Mouse (Mus musculus): Measurements from ENCODE around the gene Zfp940. TPM values are rescaled to one million over a fixed set of nuclear protein-coding genes. Genes with fewer than 3 reads are reported as not detected.

Gene Zfp940
- polyA plus RNA-seq, 1 experiment from 2014 or later: 1.5 TPM

GRCm38 (mm10) chr7:29815910-29816429 is 37.5 kb downstream of the Zfp940 start, which contains the start of gene Zfp790:
Gene Zfp790 (plus strand): TSS chr7:29816114.
- WGBS: under 1% methylated on average over 26 of the region's 26 CpGs
- peak within 1 kb of the TSS; percentile 97 for H3K4me3 ChIP-seq (ENCODE audit: low read length)

GRCm38 (mm10) chr7:29815061-29815784 is 38.2 kb downstream of the Zfp940 start:
- Histone ChIP-seq H3K9ac (ENCODE audit: low read length) (peak overlapping the region; percentile 91), H3K4me1 (ENCODE audit: control insufficient read depth, insufficient read depth, low read length) (peaks cover 21% of the 10 kb centered on the region), H3K4me3 (ENCODE audit: low read length) (peak overlapping the region; percentile 97), H3K27ac (ENCODE audit: low read length) (peak overlapping the region; percentile 78), H3K27me3 (ENCODE audit: control insufficient read depth, insufficient read depth, low read length) (no peaks in the 10 kb centered on the region), H3K9me3 (replicated peaks; ENCODE audit: control insufficient read depth, low read length) (no peaks in the 10 kb centered on the region), H3K36me3 (ENCODE audit: control insufficient read depth, insufficient read depth) (no peaks in the 10 kb centered on the region), H3K4me2 (ENCODE audit: low read depth, low read length) (peak overlapping the region; percentile 95)
- WGBS: 4% methylated on average over 12 of the region's 12 CpGs
- peak; percentile 19; the same call in 1 of the 2 replicates for ATAC-seq (replicated peaks; ENCODE audit: extremely low read depth, insufficient read depth, low FRiP score)

More at GRCm38 (mm10) chr7:29815910-29816429, 37.5 kb downstream of the Zfp940 start, which contains the start of gene Zfp790:
- peak within 1 kb of the TSS; percentile 91 for H3K9ac ChIP-seq (ENCODE audit: low read length)
- no peaks in the 10 kb centered on the region for H3K36me3 ChIP-seq (ENCODE audit: control insufficient read depth, insufficient read depth)
- no peaks in the 10 kb centered on the region for H3K9me3 ChIP-seq (replicated peaks; ENCODE audit: control insufficient read depth, low read length)
- peak within 1 kb of the TSS; percentile 94 for H3K27ac ChIP-seq (ENCODE audit: low read length)
- H3K4me2 ChIP-seq (ENCODE audit: low read depth, low read length): peak within 1 kb of the TSS; percentile 95
- no peaks in the 10 kb centered on the region for H3K27me3 ChIP-seq (ENCODE audit: control insufficient read depth, insufficient read depth, low read length)
- ATAC-seq (replicated peaks; ENCODE audit: extremely low read depth, insufficient read depth, low FRiP score): peak; percentile 96
- peaks cover 21% of the 10 kb centered on the region for H3K4me1 ChIP-seq (ENCODE audit: control insufficient read depth, insufficient read depth, low read length)

DNA sequence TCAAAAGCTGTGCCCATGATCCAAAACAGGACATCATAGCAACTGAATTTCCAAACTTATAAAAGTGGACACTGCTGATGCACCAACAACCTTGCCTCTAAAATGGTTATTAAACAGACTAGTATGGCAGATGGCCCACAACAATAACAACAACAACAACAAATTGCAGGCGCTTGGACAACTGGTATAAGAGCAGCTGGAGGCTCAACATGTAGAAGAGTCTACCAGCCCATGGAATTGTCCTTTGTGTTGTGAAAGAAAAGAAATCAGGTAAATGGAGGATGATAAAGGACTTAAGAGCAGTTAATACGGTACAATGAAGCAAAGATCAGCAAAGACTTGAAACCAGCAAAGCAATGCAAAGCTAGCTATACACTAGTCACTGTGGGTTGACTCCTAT is 39.1 kb downstream of the Zfp940 start:
- H3K4me2 ChIP-seq (ENCODE audit: low read depth, low read length): no peak overlapping the region

GRCm38 (mm10) chr7:29812244-29812643 is 41.2 kb downstream of the Zfp940 start:
- Histone ChIP-seq H3K9ac (ENCODE audit: low read length) (no peak overlapping the region), H3K9me3 (replicated peaks; ENCODE audit: control insufficient read depth, low read length) (0 out of 2 replicates have a peak, but pooled peaks cover 2% of the 10 kb centered on the region), H3K4me2 (ENCODE audit: low read depth, low read length) (no peak overlapping the region), H3K27ac (ENCODE audit: low read length) (no peak overlapping the region), H3K36me3 (ENCODE audit: control insufficient read depth, insufficient read depth) (no peaks in the 10 kb centered on the region), H3K4me3 (ENCODE audit: low read length) (no peak overlapping the region), H3K4me1 (ENCODE audit: control insufficient read depth, insufficient read depth, low read length) (peaks cover 13% of the 10 kb centered on the region), H3K27me3 (ENCODE audit: control insufficient read depth, insufficient read depth, low read length) (no peaks in the 10 kb centered on the region)
- no peak for ATAC-seq (replicated peaks; ENCODE audit: extremely low read depth, insufficient read depth, low FRiP score)
- WGBS: 90% methylated on average over 1 of the region's 1 CpGs

More for the DNA sequence above, 39.1 kb downstream of the Zfp940 start:
- Histone ChIP-seq H3K9me3 (replicated peaks; ENCODE audit: control insufficient read depth, low read length) (no peaks in the 10 kb centered on the region), H3K27me3 (ENCODE audit: control insufficient read depth, insufficient read depth, low read length) (no peaks in the 10 kb centered on the region), H3K27ac (ENCODE audit: low read length) (no peak overlapping the region), H3K36me3 (ENCODE audit: control insufficient read depth, insufficient read depth) (no peaks in the 10 kb centered on the region), H3K9ac (ENCODE audit: low read length) (no peak overlapping the region), H3K4me1 (ENCODE audit: control insufficient read depth, insufficient read depth, low read length) (peaks cover 16% of the 10 kb centered on the region), H3K4me3 (ENCODE audit: low read length) (no peak overlapping the region)
- 86% methylated on average over 2 of the region's 2 CpGs for WGBS
- ATAC-seq (replicated peaks; ENCODE audit: extremely low read depth, insufficient read depth, low FRiP score): no peak

DNA sequence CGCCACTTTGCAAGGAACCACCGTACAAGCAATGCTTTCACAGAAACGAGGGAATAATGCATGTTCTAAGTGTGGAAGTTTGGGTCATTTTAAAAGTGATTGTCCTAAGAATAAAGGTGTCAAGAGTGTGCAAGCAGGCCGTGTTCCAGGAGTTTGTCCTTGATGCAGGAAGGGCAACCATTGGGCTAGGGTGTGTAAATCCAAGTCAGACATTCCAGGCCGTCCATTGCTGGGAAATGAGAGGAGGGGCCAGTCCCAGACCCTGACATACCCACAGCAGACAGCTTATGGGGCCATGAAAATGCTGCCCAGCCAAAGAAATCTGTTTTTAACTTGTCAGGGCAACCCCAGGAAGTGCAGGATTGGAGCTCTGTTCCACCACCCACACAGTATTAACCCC is 46.4 kb downstream of the Zfp940 start:
- H3K9me3 ChIP-seq (replicated peaks; ENCODE audit: control insufficient read depth, low read length): 0 out of 2 replicates have a peak, but pooled peaks cover 2% of the 10 kb centered on the region
- WGBS: 73% methylated on average over 5 of the region's 5 CpGs
- no peaks in the 10 kb centered on the region for H3K27me3 ChIP-seq (ENCODE audit: control insufficient read depth, insufficient read depth, low read length)
- H3K4me3 ChIP-seq (ENCODE audit: low read length): no peak overlapping the region
- H3K36me3 ChIP-seq (ENCODE audit: control insufficient read depth, insufficient read depth): no peaks in the 10 kb centered on the region
- H3K4me1 ChIP-seq (ENCODE audit: control insufficient read depth, insufficient read depth, low read length): no peaks in the 10 kb centered on the region
- H3K4me2 ChIP-seq (ENCODE audit: low read depth, low read length): no peak overlapping the region
- H3K27ac ChIP-seq (ENCODE audit: low read length): no peak overlapping the region
- H3K9ac ChIP-seq (ENCODE audit: low read length): no peak overlapping the region
- ATAC-seq (replicated peaks; ENCODE audit: extremely low read depth, insufficient read depth, low FRiP score): no peak

DNA sequence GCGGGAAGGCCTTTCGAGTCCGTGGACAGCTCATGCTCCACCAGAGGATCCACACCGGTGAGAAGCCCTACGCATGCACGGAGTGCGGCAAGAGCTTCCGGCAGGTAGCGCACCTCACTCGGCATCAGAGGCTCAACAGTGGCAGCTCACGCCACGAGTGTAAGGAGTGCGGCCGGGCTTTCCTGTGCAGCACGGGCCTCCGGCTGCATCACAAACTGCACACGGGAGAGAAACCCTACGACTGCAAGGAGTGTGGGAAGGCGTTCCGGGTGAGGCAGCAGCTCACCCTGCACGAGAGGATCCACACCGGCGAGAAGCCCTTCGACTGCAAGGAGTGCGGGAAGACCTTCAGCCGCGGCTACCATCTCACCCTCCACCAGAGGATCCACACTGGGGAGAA is 60.6 kb downstream of the Zfp940 start:
- Histone ChIP-seq H3K27me3 (ENCODE audit: control insufficient read depth, insufficient read depth, low read length) (peaks cover 3% of the 10 kb centered on the region; the same call in 1 of the 2 replicates), H3K4me2 (ENCODE audit: low read depth, low read length) (no peak overlapping the region; the same call in 1 of the 2 replicates), H3K27ac (ENCODE audit: low read length) (no peak overlapping the region), H3K9ac (ENCODE audit: low read length) (no peak overlapping the region), H3K36me3 (ENCODE audit: control insufficient read depth, insufficient read depth) (peaks cover 54% of the 10 kb centered on the region), H3K9me3 (replicated peaks; ENCODE audit: control insufficient read depth, low read length) (peaks cover 13% of the 10 kb centered on the region), H3K4me3 (ENCODE audit: low read length) (no peak overlapping the region), H3K4me1 (ENCODE audit: control insufficient read depth, insufficient read depth, low read length) (no peaks in the 10 kb centered on the region)
- no peak for ATAC-seq (replicated peaks; ENCODE audit: extremely low read depth, insufficient read depth, low FRiP score)
- 28% methylated on average over 27 of the region's 27 CpGs for WGBS

GRCm38 (mm10) chr7:29785888-29786287 is 67.6 kb downstream of the Zfp940 start:
- WGBS: 75% methylated on average over 5 of the region's 5 CpGs

DNA sequence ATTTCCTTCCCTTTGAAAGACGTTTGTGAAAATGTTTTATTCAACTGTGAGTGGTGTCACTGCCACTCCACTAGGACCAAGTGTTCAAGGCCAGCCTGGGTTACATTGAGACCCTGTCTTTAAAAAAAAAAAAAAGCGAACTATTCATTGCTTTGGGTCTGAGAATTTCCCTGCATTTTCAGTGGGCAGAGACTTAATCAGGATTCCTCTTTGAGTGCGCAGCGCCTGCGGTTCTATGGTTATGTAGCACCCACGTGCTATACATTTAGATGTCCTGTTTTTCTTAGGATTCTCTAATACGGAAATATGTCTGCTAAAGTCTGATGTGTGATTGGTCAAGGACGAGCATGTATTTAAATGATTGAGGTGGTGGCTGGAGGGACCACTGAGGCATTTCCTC is 68.4 kb downstream of the Zfp940 start:
- H3K36me3 ChIP-seq (ENCODE audit: control insufficient read depth, insufficient read depth): peaks cover 33% of the 10 kb centered on the region
- 51% methylated on average over 8 of the region's 8 CpGs for WGBS
- H3K27ac ChIP-seq (ENCODE audit: low read length): no peak overlapping the region
- ATAC-seq (replicated peaks; ENCODE audit: extremely low read depth, insufficient read depth, low FRiP score): no peak
- H3K4me3 ChIP-seq (ENCODE audit: low read length): peak overlapping the region; percentile 93
- H3K9me3 ChIP-seq (replicated peaks; ENCODE audit: control insufficient read depth, low read length): no peaks in the 10 kb centered on the region
- no peaks in the 10 kb centered on the region for H3K27me3 ChIP-seq (ENCODE audit: control insufficient read depth, insufficient read depth, low read length)
- peak overlapping the region; percentile 96 for H3K9ac ChIP-seq (ENCODE audit: low read length)
- H3K4me1 ChIP-seq (ENCODE audit: control insufficient read depth, insufficient read depth, low read length): peaks cover 12% of the 10 kb centered on the region
- H3K4me2 ChIP-seq (ENCODE audit: low read depth, low read length): peak overlapping the region; percentile 82

More at GRCm38 (mm10) chr7:29785888-29786287, 67.6 kb downstream of the Zfp940 start:
- Histone ChIP-seq H3K9ac (ENCODE audit: low read length) (peak overlapping the region; percentile 96), H3K4me3 (ENCODE audit: low read length) (peak overlapping the region; percentile 93), H3K36me3 (ENCODE audit: control insufficient read depth, insufficient read depth) (peaks cover 41% of the 10 kb centered on the region), H3K4me1 (ENCODE audit: control insufficient read depth, insufficient read depth, low read length) (peaks cover 12% of the 10 kb centered on the region), H3K27ac (ENCODE audit: low read length) (no peak overlapping the region), H3K4me2 (ENCODE audit: low read depth, low read length) (peak overlapping the region; percentile 82), H3K27me3 (ENCODE audit: control insufficient read depth, insufficient read depth, low read length) (no peaks in the 10 kb centered on the region), H3K9me3 (replicated peaks; ENCODE audit: control insufficient read depth, low read length) (no peaks in the 10 kb centered on the region)
- ATAC-seq (replicated peaks; ENCODE audit: extremely low read depth, insufficient read depth, low FRiP score): no peak
